Mouse (Mus musculus) ES-Bruce4 (cell line): ENCODE measurements around the gene Nemf. TPM values are rescaled to one million over a fixed set of nuclear protein-coding genes. Genes with fewer than 3 reads are reported as not detected.
"Not testable (repeated sequence)": the region's sequence is repeated elsewhere in the genome, so short reads cannot be mapped to it uniquely, and the experiment has no call there.

ENCODE experiments used
- H3K27ac ChIP-seq: 2 replicates; pipeline ENCODE4 v1.5.1; 2012; ENCODE audit warnings: low read length, inconsistent platforms; ENCODE audit not compliant: insufficient read depth
- H3K27me3 ChIP-seq: 2 replicates; pipeline ENCODE4 v1.6.1; 2012; ENCODE audit warnings: mild to moderate bottlenecking, low read length, inconsistent platforms; ENCODE audit not compliant: control insufficient read depth, poor library complexity, insufficient read depth, severe bottlenecking
- H3K36me3 ChIP-seq: 2 replicates; pipeline ENCODE4 v1.6.1; 2012; ENCODE audit warnings: inconsistent platforms, mild to moderate bottlenecking, low read length, moderate library complexity; ENCODE audit not compliant: control insufficient read depth, poor library complexity, insufficient read depth, severe bottlenecking
- H3K4me1 ChIP-seq: one replicate; pipeline ENCODE4 v1.8.1; 2011; ENCODE audit warnings: low read length; ENCODE audit not compliant: control insufficient read depth, insufficient read depth
- H3K4me3 ChIP-seq: 2 replicates; pipeline ENCODE4 v1.5.1; 2011; ENCODE audit warnings: low read depth, mild to moderate bottlenecking, low read length
- H3K9ac ChIP-seq: 2 replicates; pipeline ENCODE4 v1.6.1; 2012; ENCODE audit warnings: low read depth, mild to moderate bottlenecking, inconsistent platforms; ENCODE audit not compliant: poor library complexity, severe bottlenecking
- H3K9me3 ChIP-seq: replicated peaks from 2 replicates; pipeline ENCODE4 v1.6.1; 2012; ENCODE audit warnings: mild to moderate bottlenecking, low read length, inconsistent platforms; ENCODE audit not compliant: control insufficient read depth, poor library complexity, insufficient read depth, severe bottlenecking
- CTCF ChIP-seq: IDR thresholded peaks from one replicate; pipeline ENCODE4 v1.8.1; 2011; ENCODE audit warnings: low read depth, low read length
- EP300 ChIP-seq: IDR thresholded peaks from 2 replicates; pipeline ENCODE4 v1.6.1; 2011; ENCODE audit warnings: low read depth, low read length; ENCODE audit not compliant: insufficient read depth
- POLR2A ChIP-seq: IDR thresholded peaks from one replicate; pipeline ENCODE4 v1.8.1; 2011; ENCODE audit warnings: low read length; ENCODE audit not compliant: insufficient read depth
- polyA plus RNA-seq: library from polyadenylated mRNA; stranded (reverse); fragments of >200 nt; gene quantifications from 2 replicates; pipeline ENCODE4 v1.2.4, GENCODE M21; 2011; ENCODE audit warnings: low read depth; ENCODE audit not compliant: missing spikeins, insufficient read depth, insufficient read length

The Nemf gene
- polyA plus RNA-seq, 1 experiment, result 75.0 TPM

- H3K4me1 ChIP-seq, result no peaks in the 10 kb centered on the region
- H3K27me3 ChIP-seq, result no peaks in the 10 kb centered on the region
- H3K36me3 ChIP-seq, result no peaks in the 10 kb centered on the region
- no peak for TF ChIP-seq POLR2A
- TF ChIP-seq CTCF, result no peak
- TF ChIP-seq EP300, result no peak
- no peaks in the 10 kb centered on the region for H3K9me3 ChIP-seq
- no peak overlapping the region for H3K4me3 ChIP-seq
- no peak overlapping the region for H3K9ac ChIP-seq
- no peak overlapping the region for H3K27ac ChIP-seq
Observed at GRCm38 (mm10) chr12:69384606-69385005, 27.6 kb upstream of the Nemf start.

- no peaks in the 10 kb centered on the region for H3K36me3 ChIP-seq
- no peaks in the 10 kb centered on the region for H3K27me3 ChIP-seq
- H3K9me3 ChIP-seq, result no peaks in the 10 kb centered on the region
- H3K27ac ChIP-seq, result no peak overlapping the region
- H3K4me3 ChIP-seq, result no peak overlapping the region
- no peaks in the 10 kb centered on the region for H3K4me1 ChIP-seq
- H3K9ac ChIP-seq, result no peak overlapping the region
- TF ChIP-seq POLR2A (no peak), CTCF (no peak), EP300 (no peak)
Observed at GRCm38 (mm10) chr12:69382880-69383279, 25.9 kb upstream of the Nemf start.

GRCm38 (mm10) chr12:69378558-69379454 lies 21.8 kb upstream of the Nemf start:
- H3K27ac ChIP-seq, result no peak overlapping the region
- no peak overlapping the region for H3K9ac ChIP-seq
- H3K27me3 ChIP-seq, result no peaks in the 10 kb centered on the region
- H3K4me1 ChIP-seq, result no peaks in the 10 kb centered on the region
- H3K4me3 ChIP-seq, result no peak overlapping the region
- no peak for TF ChIP-seq EP300
- TF ChIP-seq CTCF, result no peak
- no peak for TF ChIP-seq POLR2A
- H3K9me3 ChIP-seq, result no peaks in the 10 kb centered on the region
- peaks cover 15% of the 10 kb centered on the region for H3K36me3 ChIP-seq

- not testable (repeated sequence) for H3K4me3 ChIP-seq, H3K9ac ChIP-seq, H3K9me3 ChIP-seq, H3K27me3 ChIP-seq, H3K4me1 ChIP-seq, H3K27ac ChIP-seq
- H3K36me3 ChIP-seq, result peaks cover 23% of the 10 kb centered on the region
Observed at GRCm38 (mm10) chr12:69377636-69378035, 20.7 kb upstream of the Nemf start.

- Histone ChIP-seq H3K4me3 (no peak overlapping the region), H3K9me3 (no peaks in the 10 kb centered on the region), H3K27me3 (no peaks in the 10 kb centered on the region), H3K36me3 (peaks cover 23% of the 10 kb centered on the region), H3K9ac (no peak overlapping the region), H3K27ac (no peak overlapping the region), H3K4me1 (no peaks in the 10 kb centered on the region)
- no peak for TF ChIP-seq CTCF
Observed at GRCm38 (mm10) chr12:69377188-69377587, 20.2 kb upstream of the Nemf start.

- Histone ChIP-seq H3K27me3 (no peaks in the 10 kb centered on the region), H3K9ac (no peak overlapping the region), H3K4me3 (no peak overlapping the region), H3K4me1 (no peaks in the 10 kb centered on the region), H3K27ac (no peak overlapping the region), H3K36me3 (peaks cover 23% of the 10 kb centered on the region), H3K9me3 (no peaks in the 10 kb centered on the region)
- TF ChIP-seq POLR2A (no peak), EP300 (no peak), CTCF (no peak)
Observed at GRCm38 (mm10) chr12:69376132-69376531, 19.2 kb upstream of the Nemf start.
